Mouse (Mus musculus) kidney, adult 2 months (tissue): ENCODE data around the gene Gm10322.

Experiments used
- CTCF ChIP-seq: fragments of 200-500 bp; conservative IDR thresholded peaks from 2 replicates; pipeline ENCODE4 v1.5.1; 2011; ENCODE audit warnings: low read depth, mild to moderate bottlenecking, control low read depth, low read length, moderate library complexity, mixed read lengths; ENCODE audit not compliant: insufficient read depth, insufficient read length
- POLR2A ChIP-seq: fragments of 200-500 bp; IDR thresholded peaks from one replicate; pipeline ENCODE4 v1.6.1; 2011; ENCODE audit warnings: low read depth, low read length, control low read depth

GRCm38 (mm10) chr10:59664765-59665164 is 48.9 kb downstream of the Gm10322 start:
- TF ChIP-seq CTCF (no peak), POLR2A (no peak)
